Mouse (Mus musculus): ENCODE measurements around the gene Gabra4. TPM values are rescaled to one million over a fixed set of nuclear protein-coding genes. Genes with fewer than 3 reads are reported as not detected.

Gabra4 gene
- polyA plus RNA-seq (2021; fragmentation: Nextera tagmentation) = 74.4 and 80.8 TPM in 2 replicates
- long read RNA-seq, experiment 1, full-length matches to known transcripts = 352 of 449 reads
- long read RNA-seq, experiment 1, partial matches to known transcripts = 10 of 449 reads
- long read RNA-seq, experiment 1, other reads (novel, unspliced or antisense) = 87 of 449 reads
- long read RNA-seq, experiment 2, full-length matches to known transcripts = 48 of 119 reads
- long read RNA-seq, experiment 2, partial matches to known transcripts = 16 of 119 reads
- long read RNA-seq, experiment 2, other reads (novel, unspliced or antisense) = 55 of 119 reads

GRCm38 (mm10) chr5:71658115-71658497 is at the start of gene Gabra4:
Gene Gabra4, minus strand, starts transcription at chr5:71658308.

DNA sequence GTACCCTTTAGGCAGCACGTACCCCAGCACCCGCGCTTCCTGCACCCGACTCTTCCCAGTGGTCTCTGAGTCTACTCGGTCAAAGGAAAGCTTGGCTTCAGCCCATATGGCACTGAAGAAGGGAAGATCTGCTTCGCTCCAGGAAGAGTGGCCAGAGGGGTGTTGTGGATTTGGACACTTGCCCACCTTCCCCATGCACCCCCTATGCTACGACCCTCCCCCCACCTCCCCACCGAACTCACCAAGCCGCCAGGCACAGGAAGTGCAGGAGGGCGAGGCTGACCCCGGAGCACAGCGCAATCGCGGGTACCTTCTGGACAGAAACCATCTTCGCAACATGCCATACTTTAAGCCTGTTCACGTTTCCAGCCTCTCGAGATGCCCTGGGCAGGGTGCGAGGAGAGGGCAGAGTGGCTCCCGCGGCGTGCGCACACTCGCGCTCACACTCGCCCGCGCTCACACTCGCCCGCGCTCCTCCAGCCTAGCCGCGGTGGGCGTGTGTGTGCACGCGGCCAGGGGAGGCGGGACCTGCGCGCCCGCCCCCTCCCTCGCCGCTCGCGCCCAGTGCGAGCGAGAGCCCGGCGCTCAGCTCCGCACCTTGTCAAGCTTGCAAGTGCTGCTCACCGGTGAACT is 510 bp downstream of the Gabra4 start, which contains the start of gene Gabrb1:
Gene Gabrb1, plus strand, starts transcription at position 632 of the 633 bp plus-strand sequence.

GRCm38 (mm10) chr5:71548079-71548478 is 110.0 kb downstream of the Gabra4 start, which contains the start of gene Cox7b2:
Gene Cox7b2, minus strand, starts transcription at chr5:71548205.

Other genes with a start within 250 kb of the Gabra4 start
- 1.6 and 2.0 TPM in 2 replicates for gene Cox7b2, start 110.1 kb downstream of the Gabra4 start, polyA plus RNA-seq (2021; fragmentation: Nextera tagmentation)
- 47.1 and 50.1 TPM in 2 replicates for gene Gabrb1, start 195 bp downstream of the Gabra4 start, polyA plus RNA-seq (2021; fragmentation: Nextera tagmentation)

Data from left cerebral cortex, adult 6 months (tissue).